Mouse (Mus musculus) layer of hippocampus, adult 9-11 months (tissue): ENCODE results near the gene Nup43.

ENCODE experiments used
- DNase-seq: peaks from one replicate; pipeline ENCODE4 v3.0.0; 2022

Gene Nup43

GRCm38 (mm10) chr10:7695286-7695685, 28.0 kb downstream of the Nup43 start:
- DNase-seq = no peak

GRCm38 (mm10) chr10:7700120-7700519, 32.8 kb downstream of the Nup43 start:
- DNase-seq = no peak

- DNase-seq = peak; percentile 33
Observed at GRCm38 (mm10) chr10:7702586-7702985, 35.3 kb downstream of the Nup43 start.

- no peak for DNase-seq
Observed at GRCm38 (mm10) chr10:7710121-7710520, 42.8 kb downstream of the Nup43 start.

GRCm38 (mm10) chr10:7712506-7712905, 45.2 kb downstream of the Nup43 start:
- no peak for DNase-seq

GRCm38 (mm10) chr10:7715056-7715455, 47.8 kb downstream of the Nup43 start:
- no peak for DNase-seq

GRCm38 (mm10) chr10:7725751-7726500, 58.6 kb downstream of the Nup43 start, which contains the start of gene Katna1:
Gene Katna1, plus strand, starts transcription at chr10:7726000.
- DNase-seq = peak; percentile 93

GRCm38 (mm10) chr10:7726501-7726812, 59.2 kb downstream of the Nup43 start:
- no peak for DNase-seq

- no peak for DNase-seq
Observed at GRCm38 (mm10) chr10:7727011-7727410, 59.7 kb downstream of the Nup43 start.
